Mouse (Mus musculus): Measurements from ENCODE around the gene Mettl22.

DNA sequence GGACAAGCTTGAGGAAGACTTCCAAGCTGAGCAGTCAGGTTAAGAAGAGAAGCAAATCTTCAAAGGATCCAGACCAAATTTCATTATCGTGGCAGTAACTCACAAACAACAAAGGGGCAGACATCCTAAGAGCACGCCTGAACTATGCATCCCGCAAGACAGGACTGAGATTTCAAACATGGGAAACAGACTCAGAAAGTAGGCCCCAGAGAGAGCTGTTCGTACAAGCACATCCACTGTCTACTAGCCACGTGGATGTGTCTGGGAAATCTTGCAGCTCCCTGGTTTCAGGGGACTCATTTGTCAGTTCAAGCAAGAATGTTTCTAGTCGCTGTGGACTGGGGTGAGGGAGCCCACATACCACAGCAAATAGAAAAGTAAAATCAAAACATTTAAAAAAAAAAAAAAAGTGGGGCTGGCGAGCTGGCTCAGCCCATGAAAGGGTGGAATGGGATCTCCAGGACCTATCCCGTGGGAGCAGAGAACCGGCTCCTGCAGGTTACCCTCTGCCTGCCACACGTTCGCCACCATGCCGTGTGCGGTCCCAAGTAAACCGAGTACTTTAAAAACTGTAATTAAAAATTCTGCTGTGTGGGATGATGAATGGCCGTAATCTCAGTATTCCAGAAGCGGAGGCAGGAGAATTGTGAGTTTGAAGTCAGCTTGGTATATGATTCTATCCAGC, 53.7 kb downstream of the Mettl22 start:
- TF ChIP-seq CTCF (IDR thresholded peaks at IDR 0.05; ENCODE audit: low read depth, low read length) (no peak), POLR2A (IDR thresholded peaks at IDR 0.05; ENCODE audit: insufficient read depth, low read length) (no peak), EP300 (IDR thresholded peaks at IDR 0.05; ENCODE audit: insufficient read depth, low read depth, low read length) (no peak)
